Mouse (Mus musculus): Measurements from ENCODE around the gene Sat1.

Gene Sat1

GRCm38 (mm10) chrX:155166313-155166712, 49.9 kb downstream of the Sat1 start:
- DNase-seq (ENCODE audit: low spot score), result no peak

GRCm38 (mm10) chrX:155163553-155163952, 52.7 kb downstream of the Sat1 start:
- DNase-seq (ENCODE audit: low spot score), result no peak

Measured in urinary bladder, postnatal 14 days (tissue).